Mouse (Mus musculus): ENCODE data around the gene Gm6525. TPM values are rescaled to one million over a fixed set of nuclear protein-coding genes. Genes with fewer than 3 reads are reported as not detected.

Gm6525 gene
- polyA plus RNA-seq (2015; fragmentation: Nextera tagmentation; extraction: Ambion mirVana), result 3.7 and 4.1 TPM in 2 replicates

DNA sequence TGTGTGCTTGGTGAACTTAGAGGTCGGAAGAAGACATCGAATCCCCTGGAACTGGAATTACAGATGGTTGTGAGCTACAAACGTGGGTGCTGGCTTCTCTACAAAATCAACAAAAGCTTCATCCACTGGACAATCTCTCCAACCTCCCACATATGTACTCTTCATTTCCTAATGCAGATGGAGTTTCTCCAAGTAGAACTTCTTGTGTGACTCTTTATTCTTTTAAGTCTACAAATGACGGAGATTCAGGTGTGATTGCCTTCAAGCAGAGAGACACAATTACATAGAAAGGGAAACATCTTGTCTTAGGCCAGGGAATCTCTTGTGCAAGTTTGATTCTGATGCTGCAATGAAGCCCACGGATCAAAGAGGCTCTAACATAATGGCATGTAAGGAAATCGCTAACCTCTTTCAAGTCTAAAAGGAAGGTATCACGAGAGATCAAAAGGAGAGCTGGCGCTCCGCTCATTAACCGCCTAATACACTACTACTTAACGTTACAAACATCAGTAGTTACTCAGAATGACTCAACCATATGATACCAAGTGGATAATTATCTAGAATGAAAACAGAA, at the start of gene Gm6525:
Gene Gm6525, plus strand, starts transcription at position 524 of the 574 bp plus-strand sequence.
- H3K4me1 ChIP-seq, result peaks cover 19% of the 10 kb centered on the region
- no peaks in the 10 kb centered on the region for H3K27me3 ChIP-seq
- no peaks in the 10 kb centered on the region for H3K9me3 ChIP-seq (replicated peaks)
- 63% methylated on average over 11 of the region's 11 CpGs for WGBS
- no peak within 1 kb of the TSS for H3K4me2 ChIP-seq
- no peak within 1 kb of the TSS; the same call in 1 of the 2 replicates for H3K27ac ChIP-seq
- H3K36me3 ChIP-seq (ENCODE audit: poor library complexity, severe bottlenecking), result peaks cover 72% of the 10 kb centered on the region
- no peak within 1 kb of the TSS for H3K4me3 ChIP-seq
- no peak within 1 kb of the TSS for H3K9ac ChIP-seq
- ATAC-seq, result no peak

DNA sequence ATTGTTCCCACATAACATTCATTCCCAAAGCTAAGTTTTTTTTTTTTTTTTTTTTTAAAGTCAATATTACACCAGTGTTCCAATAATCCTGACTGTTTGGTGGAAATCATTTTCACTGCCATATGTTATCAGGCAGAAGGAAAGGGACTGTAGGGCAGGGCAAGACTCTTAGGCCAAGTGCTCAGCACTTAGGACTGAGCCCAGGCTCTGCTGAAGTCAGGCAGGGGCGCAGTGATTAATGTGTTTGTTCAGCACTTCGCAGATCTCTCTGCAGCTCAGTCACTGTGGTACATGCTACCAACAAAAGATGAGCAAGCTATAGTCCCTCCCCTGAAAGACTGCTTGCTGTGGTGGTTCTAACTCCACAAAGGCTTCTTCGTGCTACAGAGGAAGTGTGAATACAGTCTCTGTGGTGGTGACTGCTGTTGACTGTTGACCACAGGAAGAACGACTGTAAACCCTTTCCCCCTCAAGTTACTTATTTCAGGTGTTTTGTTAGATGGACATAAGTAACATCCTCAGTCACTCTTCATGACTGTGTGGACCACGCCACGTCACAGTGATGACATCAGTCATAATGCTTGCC, 48.1 kb upstream of the Gm6525 start:
- Histone ChIP-seq H3K4me1 (no peaks in the 10 kb centered on the region), H3K27ac (no peak overlapping the region), H3K36me3 (ENCODE audit: poor library complexity, severe bottlenecking) (no peaks in the 10 kb centered on the region), H3K9me3 (replicated peaks) (no peaks in the 10 kb centered on the region), H3K9ac (no peak overlapping the region), H3K4me2 (no peak overlapping the region), H3K4me3 (no peak overlapping the region), H3K27me3 (no peaks in the 10 kb centered on the region)
- WGBS, result 80% methylated on average over 6 of the region's 6 CpGs
- ATAC-seq, result no peak

- Histone ChIP-seq H3K27ac (no peak overlapping the region), H3K9ac (no peak overlapping the region), H3K27me3 (no peaks in the 10 kb centered on the region), H3K36me3 (ENCODE audit: poor library complexity, severe bottlenecking) (no peaks in the 10 kb centered on the region), H3K4me3 (no peak overlapping the region), H3K9me3 (replicated peaks) (no peaks in the 10 kb centered on the region), H3K4me2 (no peak overlapping the region), H3K4me1 (no peaks in the 10 kb centered on the region)
- 90% methylated on average over 3 of the region's 3 CpGs for WGBS
- ATAC-seq, result no peak
Measured at GRCm38 (mm10) chr3:84126721-84127120, 47.2 kb upstream of the Gm6525 start.

GRCm38 (mm10) chr3:84127431-84127830, 46.5 kb upstream of the Gm6525 start:
- 91% methylated on average over 2 of the region's 2 CpGs for WGBS
- Histone ChIP-seq H3K4me2 (no peak overlapping the region), H3K27ac (no peak overlapping the region), H3K9me3 (replicated peaks) (no peaks in the 10 kb centered on the region), H3K4me3 (no peak overlapping the region), H3K36me3 (ENCODE audit: poor library complexity, severe bottlenecking) (no peaks in the 10 kb centered on the region), H3K27me3 (no peaks in the 10 kb centered on the region), H3K4me1 (no peaks in the 10 kb centered on the region), H3K9ac (no peak overlapping the region)
- no peak for ATAC-seq

DNA sequence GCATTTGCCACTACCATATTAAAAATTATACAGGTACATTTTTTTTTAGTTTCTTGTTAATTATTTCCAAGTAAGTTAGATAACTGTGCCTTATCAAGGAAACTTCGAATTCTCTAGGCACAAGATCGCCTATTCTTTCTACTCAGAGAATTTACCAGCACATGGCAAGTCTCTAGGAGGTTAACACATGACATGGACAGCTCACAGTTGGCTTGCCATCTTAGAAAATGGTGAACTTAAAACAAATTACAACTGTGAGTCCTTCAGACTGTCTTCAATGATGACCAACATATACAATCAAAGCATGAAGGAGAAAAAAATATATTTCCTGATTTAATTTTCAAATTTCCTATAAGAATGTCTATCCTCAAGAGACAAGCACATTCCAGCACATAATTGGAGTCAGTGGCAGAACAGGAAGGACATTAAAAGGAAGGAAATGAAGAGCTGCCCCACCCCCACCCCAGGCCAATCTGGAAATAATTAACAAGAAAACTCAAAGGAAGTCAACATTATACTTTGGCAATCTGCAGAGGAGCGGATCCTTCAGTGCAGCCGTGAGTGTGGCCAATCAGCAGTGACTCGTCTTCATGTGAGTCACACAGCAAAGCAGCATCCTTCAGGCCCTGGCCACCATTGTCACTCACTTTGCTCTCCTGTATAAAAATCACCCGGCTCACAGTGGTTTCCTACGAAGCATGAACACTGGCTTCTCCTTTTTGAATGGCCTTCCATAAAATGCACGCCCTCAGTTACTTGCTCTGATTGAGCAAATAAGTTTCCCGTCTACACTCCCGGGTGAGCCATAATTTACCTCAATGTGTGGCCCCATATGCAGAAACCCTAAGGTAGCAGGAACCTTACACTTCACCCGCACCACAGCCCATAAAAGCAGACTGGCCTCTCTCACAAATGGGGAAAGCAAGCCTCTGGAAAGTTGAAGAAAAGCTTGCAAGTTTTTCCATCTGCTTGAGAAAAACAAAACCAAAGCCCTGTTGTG, 44.7 kb upstream of the Gm6525 start:
- no peak overlapping the region for H3K4me3 ChIP-seq
- no peaks in the 10 kb centered on the region for H3K36me3 ChIP-seq (ENCODE audit: poor library complexity, severe bottlenecking)
- WGBS, result 79% methylated on average over 11 of the region's 11 CpGs
- no peaks in the 10 kb centered on the region for H3K9me3 ChIP-seq (replicated peaks)
- no peaks in the 10 kb centered on the region for H3K27me3 ChIP-seq
- no peak overlapping the region for H3K9ac ChIP-seq
- ATAC-seq, result no peak
- no peaks in the 10 kb centered on the region for H3K4me1 ChIP-seq
- H3K4me2 ChIP-seq, result no peak overlapping the region
- no peak overlapping the region for H3K27ac ChIP-seq

GRCm38 (mm10) chr3:84130776-84131175, 43.1 kb upstream of the Gm6525 start:
- Histone ChIP-seq H3K4me1 (no peaks in the 10 kb centered on the region), H3K27ac (no peak overlapping the region), H3K27me3 (no peaks in the 10 kb centered on the region), H3K4me3 (no peak overlapping the region), H3K36me3 (ENCODE audit: poor library complexity, severe bottlenecking) (no peaks in the 10 kb centered on the region), H3K9ac (no peak overlapping the region), H3K9me3 (replicated peaks) (no peaks in the 10 kb centered on the region), H3K4me2 (no peak overlapping the region)
- 82% methylated on average over 5 of the region's 5 CpGs for WGBS
- ATAC-seq, result no peak

GRCm38 (mm10) chr3:84131369-84131768, 42.5 kb upstream of the Gm6525 start:
- Histone ChIP-seq H3K27me3 (no peaks in the 10 kb centered on the region), H3K9ac (no peak overlapping the region), H3K36me3 (ENCODE audit: poor library complexity, severe bottlenecking) (no peaks in the 10 kb centered on the region), H3K9me3 (replicated peaks) (no peaks in the 10 kb centered on the region), H3K4me2 (no peak overlapping the region), H3K27ac (no peak overlapping the region), H3K4me3 (no peak overlapping the region), H3K4me1 (no peaks in the 10 kb centered on the region)
- no peak for ATAC-seq
- 93% methylated on average over 3 of the region's 3 CpGs for WGBS

DNA sequence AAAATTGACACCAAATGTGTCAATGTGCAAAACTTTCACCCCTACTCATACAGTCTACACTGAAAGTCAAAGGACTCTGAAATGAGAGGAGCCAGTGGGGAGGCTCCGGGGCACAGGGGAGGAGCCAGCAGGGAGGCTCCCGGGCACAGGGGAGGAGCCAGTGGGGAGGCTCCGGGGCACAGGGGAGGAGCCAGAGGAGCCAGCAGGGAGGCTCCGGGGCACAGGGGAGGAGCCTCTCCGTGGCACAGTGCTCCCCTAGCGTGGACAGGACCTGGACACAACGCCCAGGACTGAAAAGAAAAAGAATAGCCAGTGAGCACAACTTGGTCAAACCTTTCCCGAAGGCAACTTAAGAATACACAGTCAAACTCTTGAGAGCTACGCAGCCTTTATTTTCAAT, 38.5 kb upstream of the Gm6525 start:
- no peak overlapping the region for H3K4me2 ChIP-seq
- H3K9me3 ChIP-seq (replicated peaks), result no peaks in the 10 kb centered on the region
- 31% methylated on average over 9 of the region's 9 CpGs for WGBS
- H3K36me3 ChIP-seq (ENCODE audit: poor library complexity, severe bottlenecking), result no peaks in the 10 kb centered on the region
- H3K4me1 ChIP-seq, result no peaks in the 10 kb centered on the region
- no peak overlapping the region for H3K9ac ChIP-seq
- ATAC-seq, result no peak; the same call in 1 of the 2 replicates
- no peak overlapping the region for H3K27ac ChIP-seq
- H3K4me3 ChIP-seq, result no peak overlapping the region
- H3K27me3 ChIP-seq, result no peaks in the 10 kb centered on the region

GRCm38 (mm10) chr3:84135933-84136332, 38.0 kb upstream of the Gm6525 start:
- Histone ChIP-seq H3K9ac (no peak overlapping the region), H3K27me3 (no peaks in the 10 kb centered on the region), H3K9me3 (replicated peaks) (no peaks in the 10 kb centered on the region), H3K4me2 (no peak overlapping the region), H3K27ac (no peak overlapping the region), H3K4me1 (no peaks in the 10 kb centered on the region), H3K4me3 (no peak overlapping the region), H3K36me3 (ENCODE audit: poor library complexity, severe bottlenecking) (no peaks in the 10 kb centered on the region)
- no peak for ATAC-seq
- WGBS, result 76% methylated on average over 6 of the region's 6 CpGs

- no peak for ATAC-seq
- Histone ChIP-seq H3K4me3 (no peak overlapping the region), H3K36me3 (ENCODE audit: poor library complexity, severe bottlenecking) (no peaks in the 10 kb centered on the region), H3K27ac (no peak overlapping the region), H3K27me3 (no peaks in the 10 kb centered on the region), H3K4me1 (no peaks in the 10 kb centered on the region), H3K4me2 (no peak overlapping the region), H3K9ac (no peak overlapping the region), H3K9me3 (replicated peaks) (no peaks in the 10 kb centered on the region)
- WGBS, result 92% methylated on average over 7 of the region's 7 CpGs
Measured at GRCm38 (mm10) chr3:84136509-84136908, 37.4 kb upstream of the Gm6525 start.

- no peaks in the 10 kb centered on the region for H3K9me3 ChIP-seq (replicated peaks)
- no peak overlapping the region for H3K9ac ChIP-seq
- no peak for ATAC-seq
- no peaks in the 10 kb centered on the region for H3K36me3 ChIP-seq (ENCODE audit: poor library complexity, severe bottlenecking)
- no peak overlapping the region for H3K27ac ChIP-seq
- H3K4me3 ChIP-seq, result no peak overlapping the region
- H3K4me2 ChIP-seq, result no peak overlapping the region
- H3K4me1 ChIP-seq, result no peaks in the 10 kb centered on the region
- H3K27me3 ChIP-seq, result no peaks in the 10 kb centered on the region
- 91% methylated on average over 7 of the region's 7 CpGs for WGBS
Measured at GRCm38 (mm10) chr3:84140947-84141346, 33.0 kb upstream of the Gm6525 start.

- no peak overlapping the region for H3K4me3 ChIP-seq
- no peak overlapping the region for H3K27ac ChIP-seq
- WGBS, result 96% methylated on average over 3 of the region's 3 CpGs
- no peaks in the 10 kb centered on the region for H3K36me3 ChIP-seq (ENCODE audit: poor library complexity, severe bottlenecking)
- H3K4me2 ChIP-seq, result no peak overlapping the region
- no peak overlapping the region for H3K9ac ChIP-seq
- H3K4me1 ChIP-seq, result no peaks in the 10 kb centered on the region
- no peak for ATAC-seq
- H3K27me3 ChIP-seq, result no peaks in the 10 kb centered on the region
- H3K9me3 ChIP-seq (replicated peaks), result no peaks in the 10 kb centered on the region
Measured at GRCm38 (mm10) chr3:84149831-84150230, 24.1 kb upstream of the Gm6525 start.
